Mouse (Mus musculus) ES-Bruce4 (cell line): ENCODE data around the gene Ccdc159. TPM values are rescaled to one million over a fixed set of nuclear protein-coding genes. Genes with fewer than 3 reads are reported as not detected.

Experiments used
- H3K27ac ChIP-seq: 2 replicates; pipeline ENCODE4 v1.5.1; 2012; ENCODE audit warnings: low read length, inconsistent platforms; ENCODE audit not compliant: insufficient read depth
- H3K27me3 ChIP-seq: 2 replicates; pipeline ENCODE4 v1.6.1; 2012; ENCODE audit warnings: mild to moderate bottlenecking, low read length, inconsistent platforms; ENCODE audit not compliant: control insufficient read depth, poor library complexity, insufficient read depth, severe bottlenecking
- H3K36me3 ChIP-seq: 2 replicates; pipeline ENCODE4 v1.6.1; 2012; ENCODE audit warnings: inconsistent platforms, mild to moderate bottlenecking, low read length, moderate library complexity; ENCODE audit not compliant: control insufficient read depth, poor library complexity, insufficient read depth, severe bottlenecking
- H3K4me1 ChIP-seq: one replicate; pipeline ENCODE4 v1.8.1; 2011; ENCODE audit warnings: low read length; ENCODE audit not compliant: control insufficient read depth, insufficient read depth
- H3K4me3 ChIP-seq: 2 replicates; pipeline ENCODE4 v1.5.1; 2011; ENCODE audit warnings: low read depth, mild to moderate bottlenecking, low read length
- H3K9ac ChIP-seq: 2 replicates; pipeline ENCODE4 v1.6.1; 2012; ENCODE audit warnings: low read depth, mild to moderate bottlenecking, inconsistent platforms; ENCODE audit not compliant: poor library complexity, severe bottlenecking
- H3K9me3 ChIP-seq: replicated peaks from 2 replicates; pipeline ENCODE4 v1.6.1; 2012; ENCODE audit warnings: mild to moderate bottlenecking, low read length, inconsistent platforms; ENCODE audit not compliant: control insufficient read depth, poor library complexity, insufficient read depth, severe bottlenecking
- CTCF ChIP-seq: IDR thresholded peaks from one replicate; pipeline ENCODE4 v1.8.1; 2011; ENCODE audit warnings: low read depth, low read length
- EP300 ChIP-seq: IDR thresholded peaks from 2 replicates; pipeline ENCODE4 v1.6.1; 2011; ENCODE audit warnings: low read depth, low read length; ENCODE audit not compliant: insufficient read depth
- POLR2A ChIP-seq: IDR thresholded peaks from one replicate; pipeline ENCODE4 v1.8.1; 2011; ENCODE audit warnings: low read length; ENCODE audit not compliant: insufficient read depth
- polyA plus RNA-seq: library from polyadenylated mRNA; stranded (reverse); fragments of >200 nt; gene quantifications from 2 replicates; pipeline ENCODE4 v1.2.4, GENCODE M21; 2011; ENCODE audit warnings: low read depth; ENCODE audit not compliant: missing spikeins, insufficient read depth, insufficient read length

The Ccdc159 gene
- polyA plus RNA-seq, 1 experiment, result 2.9 TPM

- H3K27me3 ChIP-seq, result no peaks in the 10 kb centered on the region
- no peak for TF ChIP-seq EP300
- no peak overlapping the region for H3K4me3 ChIP-seq
- no peaks in the 10 kb centered on the region for H3K36me3 ChIP-seq
- no peaks in the 10 kb centered on the region for H3K9me3 ChIP-seq
- H3K9ac ChIP-seq, result no peak overlapping the region
- H3K27ac ChIP-seq, result no peak overlapping the region
- H3K4me1 ChIP-seq, result no peaks in the 10 kb centered on the region
Measured at GRCm38 (mm10) chr9:21923036-21923435, 4.2 kb upstream of the Ccdc159 start.

- TF ChIP-seq EP300 (no peak), POLR2A (no peak), CTCF (no peak)
- H3K27me3 ChIP-seq, result no peaks in the 10 kb centered on the region
- no peaks in the 10 kb centered on the region for H3K9me3 ChIP-seq
- H3K36me3 ChIP-seq, result no peaks in the 10 kb centered on the region
- no peaks in the 10 kb centered on the region for H3K4me1 ChIP-seq
- no peak overlapping the region for H3K9ac ChIP-seq
- H3K4me3 ChIP-seq, result no peak overlapping the region
- no peak overlapping the region; the same call in 1 of the 2 replicates for H3K27ac ChIP-seq
Measured at GRCm38 (mm10) chr9:21923490-21924098, 3.7 kb upstream of the Ccdc159 start.

- Histone ChIP-seq H3K9me3 (no peaks in the 10 kb centered on the region), H3K27me3 (no peaks in the 10 kb centered on the region), H3K4me1 (no peaks in the 10 kb centered on the region), H3K9ac (no peak overlapping the region), H3K4me3 (no peak overlapping the region), H3K27ac (0 out of 2 replicates have a peak overlapping the region, but pooled peaks have one; percentile 12), H3K36me3 (no peaks in the 10 kb centered on the region)
- TF ChIP-seq POLR2A (no peak), EP300 (no peak), CTCF (no peak)
Measured at GRCm38 (mm10) chr9:21924099-21924493, 3.2 kb upstream of the Ccdc159 start.

GRCm38 (mm10) chr9:21925034-21925433 lies 2.2 kb upstream of the Ccdc159 start:
- Histone ChIP-seq H3K27ac (no peak overlapping the region), H3K9me3 (no peaks in the 10 kb centered on the region), H3K4me1 (no peaks in the 10 kb centered on the region), H3K4me3 (no peak overlapping the region), H3K27me3 (no peaks in the 10 kb centered on the region), H3K36me3 (no peaks in the 10 kb centered on the region), H3K9ac (no peak overlapping the region)
- no peak for TF ChIP-seq EP300
- TF ChIP-seq CTCF, result no peak
- no peak for TF ChIP-seq POLR2A

GRCm38 (mm10) chr9:21925506-21925905 lies 1.8 kb upstream of the Ccdc159 start:
- Histone ChIP-seq H3K36me3 (no peaks in the 10 kb centered on the region), H3K27me3 (no peaks in the 10 kb centered on the region), H3K27ac (no peak overlapping the region), H3K4me1 (no peaks in the 10 kb centered on the region), H3K9me3 (no peaks in the 10 kb centered on the region), H3K4me3 (no peak overlapping the region), H3K9ac (no peak overlapping the region)
- TF ChIP-seq POLR2A, result no peak
- no peak for TF ChIP-seq CTCF
- TF ChIP-seq EP300, result no peak

GRCm38 (mm10) chr9:21926155-21926554 lies 1.1 kb upstream of the Ccdc159 start:
- no peaks in the 10 kb centered on the region for H3K27me3 ChIP-seq
- no peaks in the 10 kb centered on the region for H3K9me3 ChIP-seq
- TF ChIP-seq POLR2A (no peak), EP300 (no peak), CTCF (no peak)
- no peak overlapping the region for H3K27ac ChIP-seq
- peak overlapping the region; percentile 53 for H3K9ac ChIP-seq
- H3K4me1 ChIP-seq, result no peaks in the 10 kb centered on the region
- H3K4me3 ChIP-seq, result peak overlapping the region; percentile 31
- no peaks in the 10 kb centered on the region for H3K36me3 ChIP-seq
